Comparison of ENCODE assay signal across 9 mouse cellular contexts in the genomic region with DNA sequence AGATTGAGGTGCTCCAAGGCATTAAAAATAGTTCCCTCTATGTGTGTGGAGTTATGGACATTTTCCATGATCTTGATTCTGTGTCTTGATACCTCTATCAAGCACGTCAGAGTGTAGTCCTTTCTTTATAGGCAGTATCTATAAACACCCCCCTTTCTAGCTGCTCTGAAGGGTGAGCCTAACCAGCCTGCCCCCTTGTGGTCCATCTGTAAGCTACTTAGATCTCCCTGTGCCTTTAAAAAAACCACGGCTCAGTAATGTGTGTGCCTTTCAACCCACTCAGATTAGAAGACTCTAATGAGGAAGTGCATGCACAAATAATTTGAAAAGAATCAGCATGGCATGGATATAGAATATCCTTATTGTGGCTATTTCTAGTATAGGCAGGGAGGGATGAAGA.
DNase-seq lines count a peak whose midpoint lies in the region; ATAC-seq and TF ChIP-seq lines count a peak whose summit lies in the region.
"Had no signal": no experiment of that assay in that cellular context is flagged by ENCODE, and none has a peak within 500 bp of the region (broad histone marks: within the 10 kb centered on the region; RNA-seq: fewer than 3 reads in every experiment).

No protein-coding gene starts in this region.

- no peaks in the 10 kb centered on the region for H3K4me1 ChIP-seq in kidney, adult 2 months (ENCODE audit: control insufficient read depth, insufficient read depth, low read length)
- no peaks in the 10 kb centered on the region for H3K4me1 ChIP-seq in kidney, embryonic 14.5 days (ENCODE audit: control insufficient read depth, insufficient read depth, low read length)
- no peaks in the 10 kb centered on the region for H3K4me1 ChIP-seq in CH12.LX (ENCODE audit: control insufficient read depth in 1 of 2, insufficient read depth in 2 of 2)
- no peaks in the 10 kb centered on the region for H3K4me1 ChIP-seq in lung, embryonic 15.5 days
- H3K4me1 ChIP-seq in limb, embryonic 10.5 days: peaks cover 2% of the 10 kb centered on the region; the same call in 1 of the 2 replicates
- H3K4me1 ChIP-seq: limb, embryonic 15.5 days had no signal

- dilution Hi-C loops in CH12.LX (cut with MboI; ENCODE audit: extremely low pct_ligation_motif_present, extremely low pct_unique_long_range_greater_than_20kb, low sequenced_read_pairs): no loop called here

- in situ Hi-C loops in CH12.LX (cut with MboI; ENCODE audit: low pct_ligation_motif_present, low pct_unique_long_range_greater_than_20kb, low sequenced_read_pairs): no loop called here

- no peaks in the 10 kb centered on the region for H3K79me2 ChIP-seq in CH12.LX (replicated peaks; ENCODE audit: control insufficient read depth, extremely low read depth, insufficient read depth, poor library complexity, severe bottlenecking)

- ATAC-seq in kidney, embryonic 14.5 days (ENCODE audit: low FRiP score, low TSS enrichment): no peak
- ATAC-seq in lung, embryonic 15.5 days (ENCODE audit: borderline replicate concordance, extremely low read depth, low FRiP score, low TSS enrichment): no peak

- peak; percentile 22; the same call in 1 of the 2 replicates for TF ChIP-seq CTCF in kidney, adult 2 months (conservative IDR thresholded peaks at IDR 0.05; ENCODE audit: insufficient read depth, insufficient read length, low read depth, low read length)
- TF ChIP-seq CTCF in CH12.LX (conservative IDR thresholded peaks at IDR 0.05 in 1 of 2, IDR thresholded peaks at IDR 0.05 in 1 of 2; ENCODE audit: low read depth in 2 of 2, low read length in 2 of 2): peak in 1 of 2 experiments; percentile 46; a peak in 2 of 4 replicates

- no peak overlapping the region for H3K9ac ChIP-seq in kidney, embryonic 14.5 days (ENCODE audit: low read depth, low read length)
- H3K9ac ChIP-seq in CH12.LX (ENCODE audit: insufficient read depth, low read depth): no peak overlapping the region
- no peak overlapping the region for H3K9ac ChIP-seq in lung, embryonic 15.5 days
- H3K9ac ChIP-seq: limb, embryonic 15.5 days had no signal

- no peak overlapping the region for H3K4me2 ChIP-seq in kidney, embryonic 14.5 days (replicated peaks; ENCODE audit: low read depth, low read length)
- H3K4me2 ChIP-seq in CH12.LX (ENCODE audit: insufficient read depth, low read depth, poor library complexity, severe bottlenecking): no peak overlapping the region
- no peak overlapping the region for H3K4me2 ChIP-seq in lung, embryonic 15.5 days
- H3K4me2 ChIP-seq: limb, embryonic 15.5 days had no signal

- no peaks in the 10 kb centered on the region for H3K9me3 ChIP-seq in kidney, embryonic 14.5 days (ENCODE audit: control insufficient read depth, low read length)
- H3K9me3 ChIP-seq in CH12.LX (replicated peaks; ENCODE audit: low read length): peaks cover 6% of the 10 kb centered on the region
- no peaks in the 10 kb centered on the region for H3K9me3 ChIP-seq in lung, embryonic 15.5 days
- H3K9me3 ChIP-seq in limb, embryonic 10.5 days (replicated peaks): no peaks in the 10 kb centered on the region
- H3K9me3 ChIP-seq: limb, embryonic 15.5 days had no signal

- TF ChIP-seq POLR2A in kidney, adult 2 months (IDR thresholded peaks at IDR 0.05; ENCODE audit: low read depth, low read length): no peak
- no peak for TF ChIP-seq POLR2A in CH12.LX (IDR thresholded peaks at IDR 0.05; ENCODE audit: low read depth, low read length)

- TF ChIP-seq RAD21 in CH12.LX (IDR thresholded peaks at IDR 0.05; ENCODE audit: low read depth, low read length): no peak; the same call in none of the 2 replicates

- H3K27ac ChIP-seq in kidney, adult 2 months (ENCODE audit: insufficient read depth, low read depth, low read length): no peak overlapping the region
- H3K27ac ChIP-seq in kidney, embryonic 14.5 days (ENCODE audit: low read depth, low read length): no peak overlapping the region
- H3K27ac ChIP-seq in CH12.LX (ENCODE audit: insufficient read depth, low read depth): no peak overlapping the region
- peak overlapping the region; percentile 47; the same call in 1 of the 2 replicates for H3K27ac ChIP-seq in lung, embryonic 15.5 days
- H3K27ac ChIP-seq in limb, embryonic 10.5 days: no peak overlapping the region
- H3K27ac ChIP-seq: limb, embryonic 15.5 days had no signal

- WGBS in kidney, adult 2 months: 48% methylated on average over 2 of the region's 2 CpGs
- WGBS in kidney, embryonic 14.5 days: 43% methylated on average over 2 of the region's 2 CpGs
- 31% methylated on average over 2 of the region's 2 CpGs for WGBS in lung, embryonic 15.5 days
- WGBS in limb, embryonic 10.5 days: 49% methylated on average over 2 of the region's 2 CpGs

- no peaks in the 10 kb centered on the region; the same call in 1 of the 2 replicates for H3K27me3 ChIP-seq in kidney, adult 2 months (replicated peaks; ENCODE audit: control insufficient read depth, insufficient read depth, low read length)
- no peaks in the 10 kb centered on the region for H3K27me3 ChIP-seq in kidney, embryonic 14.5 days (ENCODE audit: control insufficient read depth, insufficient read depth, low read length)
- H3K27me3 ChIP-seq in CH12.LX (replicated peaks): no peaks in the 10 kb centered on the region
- H3K27me3 ChIP-seq in lung, embryonic 15.5 days: no peaks in the 10 kb centered on the region
- H3K27me3 ChIP-seq in limb, embryonic 10.5 days (ENCODE audit: low read depth, poor library complexity, severe bottlenecking): no peaks in the 10 kb centered on the region
- H3K27me3 ChIP-seq: limb, embryonic 15.5 days had no signal

- H3K4me3 ChIP-seq in kidney, adult 2 months (ENCODE audit: insufficient read depth, low read depth, low read length): no peak overlapping the region
- no peak overlapping the region for H3K4me3 ChIP-seq in kidney, embryonic 14.5 days (ENCODE audit: low read length)
- H3K4me3 ChIP-seq in CH12.LX (replicated peaks in 1 of 3; ENCODE audit: low read depth in 2 of 3, low read length in 2 of 3, poor library complexity in 1 of 3): no peak overlapping the region
- no peak overlapping the region for H3K4me3 ChIP-seq in lung, embryonic 15.5 days
- no peak overlapping the region for H3K4me3 ChIP-seq in limb, embryonic 10.5 days
- H3K4me3 ChIP-seq: limb, embryonic 15.5 days had no signal

- TF ChIP-seq EP300 in CH12.LX (IDR thresholded peaks at IDR 0.05; ENCODE audit: low read length): no peak

- DNase-seq in kidney, adult 2 months: no peak
- DNase-seq in CH12.LX (ENCODE audit: extremely low read depth): peak; percentile 24
- peak; percentile 31 for DNase-seq in R1 (ENCODE audit: low read depth, low spot score)
- DNase-seq in limb, embryonic 10.5 days (ENCODE audit: low spot score): no peak
- DNase-seq in cerebellum, adult 11-12 months: no peak
- no peak for DNase-seq in thymus, adult 18-20 months

- H3K36me3 ChIP-seq in kidney, adult 2 months (ENCODE audit: control insufficient read depth, insufficient read depth, low read length): no peaks in the 10 kb centered on the region
- no peaks in the 10 kb centered on the region for H3K36me3 ChIP-seq in kidney, embryonic 14.5 days (ENCODE audit: control insufficient read depth, insufficient read depth, low read length)
- peaks cover 0 to 26% of the 10 kb centered on the region in 2 experiments for H3K36me3 ChIP-seq in CH12.LX (replicated peaks in 1 of 2; ENCODE audit: control insufficient read depth in 1 of 2, insufficient read depth in 1 of 2, low read length in 1 of 2)
- H3K36me3 ChIP-seq in lung, embryonic 15.5 days: no peaks in the 10 kb centered on the region
- no peaks in the 10 kb centered on the region for H3K36me3 ChIP-seq in limb, embryonic 10.5 days
- H3K36me3 ChIP-seq: limb, embryonic 15.5 days had no signal

TF ChIP-seq in CH12.LX, 34 proteins besides CTCF, POLR2A, EP300 and RAD21:
- TF ChIP-seq SMC3 (IDR thresholded peaks at IDR 0.05; ENCODE audit: low read depth, low read length) (peak; percentile 13; the same call in 1 of the 2 replicates), HCFC1 (IDR thresholded peaks at IDR 0.05; ENCODE audit: low read depth, low read length) (no peak)

Comparison
In these comparisons a context has a peak if more than half of its experiments do, and no peak if none do; other contexts are left out.
1. DNase-seq: peak in CH12.LX (single experiment) and R1 (single experiment); none in kidney, adult 2 months (single experiment), limb, embryonic 10.5 days (single experiment), cerebellum, adult 11-12 months (single experiment) and thymus, adult 18-20 months (0 of 2).